8 mouse cellular contexts compared by ENCODE assay signal in the genomic region with DNA sequence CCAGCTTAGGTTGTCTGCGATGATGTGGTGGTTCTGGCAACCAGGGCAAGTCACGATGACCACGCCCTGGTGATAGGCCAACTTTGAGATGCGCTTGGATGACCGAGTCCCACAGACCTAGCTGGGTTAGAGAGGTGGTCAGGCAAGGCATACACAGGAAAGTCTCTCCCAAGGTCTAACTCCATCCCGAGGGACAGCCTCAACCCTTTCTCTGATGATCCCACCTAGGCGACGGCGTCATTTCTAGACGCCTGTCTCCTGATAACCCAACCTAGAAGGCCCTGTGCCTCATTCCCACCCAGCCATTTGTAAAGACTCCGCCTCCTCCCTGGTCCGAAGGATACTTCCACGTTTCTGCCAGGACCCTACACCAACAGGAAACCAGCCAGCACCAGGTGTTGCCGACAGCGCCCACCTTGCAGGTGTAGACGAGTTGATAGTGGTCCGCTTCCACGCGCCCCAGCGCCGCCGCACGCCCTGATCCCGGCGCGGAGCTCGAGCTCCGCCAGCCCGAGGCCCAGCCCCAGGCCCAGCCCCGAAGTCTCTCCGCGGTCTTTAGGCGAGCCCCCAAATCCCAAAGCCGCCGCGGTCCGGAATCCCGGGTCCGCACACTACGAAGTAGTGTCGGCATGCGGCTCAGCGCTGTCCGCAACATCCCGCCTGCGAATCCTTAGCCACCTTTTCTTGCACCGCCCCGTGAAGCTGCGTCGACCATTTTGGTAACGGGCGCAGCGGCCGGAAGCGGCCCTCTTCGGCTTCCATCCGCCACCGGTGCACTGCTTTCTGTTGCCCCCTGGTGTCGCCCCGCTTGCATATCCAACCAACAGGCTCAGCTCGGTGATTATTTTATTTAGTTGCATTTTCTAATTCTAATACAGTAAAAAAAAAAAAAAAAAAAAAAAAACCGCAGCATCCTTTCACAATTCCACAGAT. TPM values are rescaled to one million over a fixed set of nuclear protein-coding genes. Genes with fewer than 3 reads are reported as not detected.
A peak's percentile ranks its signal among the peaks of the same experiment; 100 is the strongest.
DNase-seq lines count a peak whose midpoint lies in the region; ATAC-seq lines count a peak whose summit lies in the region.

A gene (minus strand): TSS at position 753 of the 933 bp plus-strand sequence.

- ATAC-seq in hindbrain, embryonic 12.5 days (ENCODE audit: low FRiP score) = peak; percentile 79

- H3K4me1 ChIP-seq in hindbrain, embryonic 12.5 days = peaks cover 26% of the 10 kb centered on the region

- H3K27me3 ChIP-seq in hindbrain, embryonic 12.5 days = no peaks in the 10 kb centered on the region

- no peaks in the 10 kb centered on the region for H3K9me3 ChIP-seq in hindbrain, embryonic 12.5 days (replicated peaks)

- 3% methylated on average over 62 of the region's 62 CpGs for WGBS in hindbrain, embryonic 12.5 days

- H3K27ac ChIP-seq in hindbrain, embryonic 12.5 days = peak within 1 kb of the TSS; percentile 88

- H3K4me3 ChIP-seq in hindbrain, embryonic 12.5 days = peak within 1 kb of the TSS; percentile 78

- DNase-seq in Muller cell, postnatal 12 days (ENCODE audit: inconsistent ontology term) = peak; percentile 93
- peak; percentile 93 for DNase-seq in cerebellum, adult 9-11 months
- DNase-seq in frontal cortex, postnatal 10 days (ENCODE audit: low spot score in 2 of 2) = peak; percentile 86 to 93
- DNase-seq in layer of hippocampus, postnatal 14 days (ENCODE audit: low spot score in 2 of 2) = peak; percentile 93 to 95
- DNase-seq in lung, postnatal 14 days = peak; percentile 95
- peak; percentile 81 for DNase-seq in retina, adult 2 months (ENCODE audit: low read depth, low spot score)
- peak; percentile 94 to 95 for DNase-seq in thymus, postnatal 36 days

- peaks cover 37% of the 10 kb centered on the region for H3K36me3 ChIP-seq in hindbrain, embryonic 12.5 days

- H3K4me2 ChIP-seq in hindbrain, embryonic 12.5 days (replicated peaks) = peak within 1 kb of the TSS; percentile 96

- peak within 1 kb of the TSS; percentile 91 for H3K9ac ChIP-seq in hindbrain, embryonic 12.5 days

RNA-seq across cellular contexts. Expression of the gene that starts here (rescaled TPM):
- polyA plus RNA-seq in hindbrain, embryonic 12.5 days (2016; fragmentation: Nextera tagmentation; extraction: Ambion mirVana) = 33.2 and 34.7 TPM in 2 replicates
- 10 to 100 TPM; 25.9 TPM for total RNA-seq in layer of hippocampus, postnatal 14 days (2021)

Comparison
In these comparisons a context has a peak if more than half of its experiments do, and no peak if none do; other contexts are left out.
1. Peak in every context shown above with its lines: DNase-seq, ATAC-seq, H3K4me3 ChIP-seq and H3K27ac ChIP-seq.